Mouse (Mus musculus) embryonic fibroblast, embryonic 13.5 days (primary cell): ENCODE data around the gene Rasgef1b. TPM values are rescaled to one million over a fixed set of nuclear protein-coding genes. Genes with fewer than 3 reads are reported as not detected.

Experiments used
- H3K27ac ChIP-seq: 2 replicates; pipeline ENCODE4 v1.5.1; 2012; ENCODE audit warnings: low read length, control low read depth, inconsistent platforms; ENCODE audit not compliant: insufficient read depth
- H3K4me1 ChIP-seq: 2 replicates; pipeline ENCODE4 v1.6.1; 2011; ENCODE audit warnings: low read length; ENCODE audit not compliant: control insufficient read depth, insufficient read depth
- H3K4me3 ChIP-seq: 2 replicates; pipeline ENCODE4 v1.5.1; 2011; ENCODE audit warnings: mild to moderate bottlenecking, control low read depth, low read length; ENCODE audit not compliant: insufficient read depth
- CTCF ChIP-seq: IDR thresholded peaks from 2 replicates; pipeline ENCODE4 v1.5.1; 2011; ENCODE audit warnings: mild to moderate bottlenecking, control low read depth, low read length, moderate library complexity, borderline replicate concordance; ENCODE audit not compliant: insufficient read depth
- POLR2A ChIP-seq: IDR thresholded peaks from 2 replicates; pipeline ENCODE4 v1.6.1; 2011; ENCODE audit warnings: low read depth, mild to moderate bottlenecking, control low read depth, low read length, moderate library complexity
- polyA plus RNA-seq: library from polyadenylated mRNA; stranded (reverse); fragments of >200 nt; gene quantifications from 2 replicates; pipeline ENCODE4 v1.2.4, GENCODE M21; 2011; ENCODE audit warnings: low read depth; ENCODE audit not compliant: missing spikeins, insufficient read length

Rasgef1b gene
- polyA plus RNA-seq, 1 experiment, result 2.1 TPM

GRCm38 (mm10) chr5:99202074-99202837 is 526.6 kb downstream of the Rasgef1b start:
- no peak overlapping the region for H3K27ac ChIP-seq
- no peak overlapping the region for H3K4me3 ChIP-seq
- peak; percentile 38; the same call in 1 of the 2 replicates for TF ChIP-seq CTCF
- no peak for TF ChIP-seq POLR2A
- H3K4me1 ChIP-seq, result no peaks in the 10 kb centered on the region; the same call in 1 of the 2 replicates

- no peak for TF ChIP-seq CTCF
- TF ChIP-seq POLR2A, result no peak
- no peak overlapping the region for H3K27ac ChIP-seq
Measured at GRCm38 (mm10) chr5:99195436-99195835, 533.4 kb downstream of the Rasgef1b start.

DNA sequence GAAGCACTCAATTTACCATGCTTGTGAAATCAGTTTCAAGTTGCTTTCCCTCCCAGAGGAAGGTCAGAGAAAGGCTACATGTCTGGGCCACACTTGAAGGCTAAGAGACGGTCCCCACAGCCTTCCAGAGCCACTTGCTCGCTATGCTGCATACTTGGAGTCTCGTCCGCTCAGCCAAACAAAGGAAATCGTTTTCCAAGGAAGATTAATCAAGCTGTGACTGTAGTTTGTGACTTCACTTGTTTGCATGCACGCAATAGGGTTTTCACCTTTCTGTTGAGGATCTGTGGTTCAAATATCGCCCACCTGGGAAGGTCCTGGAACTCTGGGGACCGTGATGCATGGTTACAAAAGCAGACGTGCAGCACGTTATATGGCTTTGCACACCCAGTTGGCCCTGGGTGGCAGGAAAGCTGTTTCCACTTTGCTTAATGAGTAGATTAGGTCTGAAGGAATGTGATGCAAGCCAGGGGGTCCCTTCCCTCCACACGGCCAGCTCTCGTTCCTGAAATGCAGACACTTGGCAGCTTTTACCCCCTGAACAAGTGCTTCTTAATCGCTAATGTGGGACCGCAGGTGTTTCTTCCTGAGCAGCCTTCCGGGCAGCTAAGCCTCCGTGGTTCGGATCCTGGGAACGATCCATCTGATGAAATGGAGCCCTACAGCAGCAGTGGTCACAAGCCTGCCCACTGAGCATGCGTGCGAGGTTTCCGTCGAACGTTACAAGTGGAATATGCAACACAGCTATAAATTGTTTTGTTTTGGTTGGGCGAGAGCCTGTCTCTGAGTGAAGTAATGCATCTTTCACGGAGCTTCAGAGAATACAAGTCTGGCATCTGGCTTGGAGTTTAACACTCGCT is 537.7 kb downstream of the Rasgef1b start:
- no peak overlapping the region for H3K27ac ChIP-seq

More at GRCm38 (mm10) chr5:99195436-99195835, 533.4 kb downstream of the Rasgef1b start:
- H3K4me1 ChIP-seq, result peaks cover 4% of the 10 kb centered on the region; the same call in 1 of the 2 replicates
- H3K4me3 ChIP-seq, result no peak overlapping the region

GRCm38 (mm10) chr5:99183637-99184036 is 545.2 kb downstream of the Rasgef1b start:
- no peak overlapping the region for H3K4me3 ChIP-seq
- no peak overlapping the region for H3K27ac ChIP-seq
- no peak for TF ChIP-seq CTCF
- no peak for TF ChIP-seq POLR2A
- no peaks in the 10 kb centered on the region for H3K4me1 ChIP-seq

More for the DNA sequence above, 537.7 kb downstream of the Rasgef1b start:
- Histone ChIP-seq H3K4me1 (peaks cover 6% of the 10 kb centered on the region; the same call in 1 of the 2 replicates), H3K4me3 (no peak overlapping the region)
- no peak for TF ChIP-seq POLR2A
- no peak for TF ChIP-seq CTCF

DNA sequence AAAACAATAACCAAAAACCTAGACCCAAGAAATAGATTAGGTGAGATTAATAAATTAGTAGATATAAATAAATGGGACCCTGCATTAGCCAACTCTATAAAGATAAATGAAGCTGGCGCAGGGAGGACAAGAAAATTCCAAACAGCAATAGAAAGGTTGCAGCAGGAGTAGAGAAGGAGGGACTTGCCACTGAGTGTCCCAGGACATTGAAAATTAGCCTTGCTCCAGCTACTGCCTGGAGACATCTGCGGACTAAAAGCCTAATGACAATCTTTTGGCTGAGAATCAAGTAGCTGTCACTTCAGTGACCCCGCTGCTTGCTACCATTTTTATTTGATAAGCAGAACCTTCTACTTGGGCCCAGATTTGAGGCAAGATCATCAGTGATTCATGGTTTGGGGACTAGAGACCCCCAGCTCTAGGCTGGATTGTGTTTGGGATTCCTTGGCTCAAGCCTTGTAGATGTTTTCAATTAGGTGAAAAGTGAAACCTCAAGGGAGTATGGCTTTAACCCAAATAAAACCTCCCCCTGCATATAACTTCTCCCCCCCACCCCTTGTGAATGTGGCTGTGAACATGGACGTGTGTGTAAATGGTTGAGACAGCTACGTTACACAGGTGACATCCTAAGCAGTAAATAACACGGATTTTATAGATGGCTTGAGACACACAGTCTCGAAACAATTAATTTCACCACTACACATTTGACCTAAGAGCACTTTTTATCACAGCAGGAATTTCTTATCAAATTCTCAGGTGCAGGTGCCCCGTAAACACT is 554.1 kb downstream of the Rasgef1b start:
- no peak for TF ChIP-seq POLR2A
- no peak for TF ChIP-seq CTCF
- Histone ChIP-seq H3K27ac (no peak overlapping the region), H3K4me1 (no peaks in the 10 kb centered on the region), H3K4me3 (no peak overlapping the region)

DNA sequence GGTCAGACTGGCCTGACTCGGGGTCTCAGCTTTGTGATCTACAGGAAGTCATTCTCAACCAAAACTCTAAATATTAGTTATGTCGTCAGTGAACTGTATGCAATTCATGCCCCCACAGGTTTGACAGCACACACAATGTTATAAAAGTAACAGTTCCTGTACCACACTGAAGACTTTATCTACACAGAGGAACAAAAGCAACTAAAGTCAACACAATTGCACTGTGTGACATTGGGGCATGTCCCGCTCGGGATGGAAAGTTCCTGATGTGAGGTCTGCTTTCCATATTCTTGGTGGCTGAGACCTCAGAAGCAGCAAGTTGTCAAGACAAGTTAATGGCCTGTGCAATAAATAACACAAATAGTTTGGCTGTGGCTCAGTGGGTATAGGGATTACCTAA is 559.0 kb downstream of the Rasgef1b start:
- no peak for TF ChIP-seq POLR2A
- no peak for TF ChIP-seq CTCF
- Histone ChIP-seq H3K4me1 (no peaks in the 10 kb centered on the region), H3K4me3 (no peak overlapping the region), H3K27ac (no peak overlapping the region)

- H3K27ac ChIP-seq, result no peak overlapping the region
- H3K4me3 ChIP-seq, result no peak overlapping the region
- no peak for TF ChIP-seq POLR2A
- no peaks in the 10 kb centered on the region for H3K4me1 ChIP-seq
Measured at GRCm38 (mm10) chr5:99167767-99168166, 561.1 kb downstream of the Rasgef1b start.

Other genes with a start within 250 kb of the Rasgef1b start
- gene Vamp9, start 177.2 kb upstream of the Rasgef1b start, polyA plus RNA-seq, result not detected in 2 replicates
- 295 and 380 TPM in 2 replicates for gene Hnrnpd, start 249.9 kb upstream of the Rasgef1b start, polyA plus RNA-seq
- gene 4930524J08Rik, start 250.0 kb upstream of the Rasgef1b start, polyA plus RNA-seq, result 2.4 and 2.5 TPM in 2 replicates